ENCODE assay signal across 8 mouse cellular contexts in genomic region chr6:47877058-47877457, GRCm38 (mm10). TPM values are rescaled to one million over a fixed set of nuclear protein-coding genes. Genes with fewer than 3 reads are reported as not detected.
DNase-seq lines count a peak whose midpoint lies in the region; ATAC-seq and TF ChIP-seq lines count a peak whose summit lies in the region.

TSS of gene Zfp282 (plus strand) at chr6:47877204.

- no peak for DNase-seq in cerebellum, adult 2 months
- DNase-seq in cerebellum, adult 11 months: no peak
- DNase-seq in spleen, adult 2 months (ENCODE audit: low read depth in 1 of 2, low spot score in 2 of 2): no peak
- no peak for DNase-seq in spleen, postnatal 10 days (ENCODE audit: low spot score in 2 of 2)
- DNase-seq in cerebellum, adult 18-20 months: no peak
- DNase-seq in cerebellum, postnatal 25 days: no peak

- peaks cover 3% of the 10 kb centered on the region for H3K36me3 ChIP-seq in spleen, adult 2 months (ENCODE audit: control insufficient read depth, insufficient read depth, low read length)
- H3K36me3 ChIP-seq in intestine, postnatal 0 days (ENCODE audit: control insufficient read depth, insufficient read depth): 0 out of 2 replicates have a peak, but pooled peaks cover 19% of the 10 kb centered on the region
- H3K36me3 ChIP-seq in midbrain, embryonic 15.5 days (replicated peaks): peaks cover 15% of the 10 kb centered on the region

- H3K4me1 ChIP-seq in cerebellum, adult 2 months (ENCODE audit: control insufficient read depth, insufficient read depth, low read length): peaks cover 11% of the 10 kb centered on the region
- H3K4me1 ChIP-seq in spleen, adult 2 months (ENCODE audit: control insufficient read depth, insufficient read depth, insufficient read length): peaks cover 9% of the 10 kb centered on the region; the same call in 1 of the 2 replicates
- peaks cover 8% of the 10 kb centered on the region; the same call in 1 of the 2 replicates for H3K4me1 ChIP-seq in intestine, postnatal 0 days (replicated peaks; ENCODE audit: control insufficient read depth, insufficient read depth, low read length)
- H3K4me1 ChIP-seq in midbrain, embryonic 15.5 days: peaks cover 18% of the 10 kb centered on the region

- H3K27me3 ChIP-seq in cerebellum, adult 2 months (ENCODE audit: control insufficient read depth, insufficient read depth, low read length): no peaks in the 10 kb centered on the region
- H3K27me3 ChIP-seq in spleen, adult 2 months (ENCODE audit: control insufficient read depth, insufficient read depth, low read length): no peaks in the 10 kb centered on the region
- no peaks in the 10 kb centered on the region for H3K27me3 ChIP-seq in intestine, postnatal 0 days (replicated peaks; ENCODE audit: control insufficient read depth, insufficient read depth, low read length)
- no peaks in the 10 kb centered on the region for H3K27me3 ChIP-seq in midbrain, embryonic 15.5 days (replicated peaks)

- ATAC-seq in intestine, postnatal 0 days: no peak
- no peak for ATAC-seq in midbrain, embryonic 15.5 days (replicated peaks)

- peak within 1 kb of the TSS; percentile 81 for H3K4me2 ChIP-seq in intestine, postnatal 0 days (replicated peaks; ENCODE audit: low read depth)
- peak within 1 kb of the TSS; percentile 61 for H3K4me2 ChIP-seq in midbrain, embryonic 15.5 days

- H3K9ac ChIP-seq in intestine, postnatal 0 days (ENCODE audit: low read depth, low read length): peak within 1 kb of the TSS; percentile 89
- H3K9ac ChIP-seq in midbrain, embryonic 15.5 days: peak within 1 kb of the TSS; percentile 98

- no peak for TF ChIP-seq POLR2A in cerebellum, adult 2 months (IDR thresholded peaks at IDR 0.05; ENCODE audit: borderline replicate concordance, insufficient read depth, low read length)
- TF ChIP-seq POLR2A in spleen, adult 2 months (IDR thresholded peaks at IDR 0.05; ENCODE audit: low read depth, low read length): no peak

- H3K4me3 ChIP-seq in cerebellum, adult 2 months (replicated peaks; ENCODE audit: insufficient read depth, low read depth, low read length): peak within 1 kb of the TSS; percentile 66
- H3K4me3 ChIP-seq in spleen, adult 2 months (ENCODE audit: extremely low read depth, insufficient read depth, insufficient read length): peak within 1 kb of the TSS; percentile 75
- H3K4me3 ChIP-seq in intestine, postnatal 0 days (ENCODE audit: low read depth, low read length): peak within 1 kb of the TSS; percentile 93
- H3K4me3 ChIP-seq in midbrain, embryonic 15.5 days: peak within 1 kb of the TSS; percentile 97

- no peaks in the 10 kb centered on the region for H3K9me3 ChIP-seq in intestine, postnatal 0 days (ENCODE audit: control insufficient read depth)
- no peaks in the 10 kb centered on the region for H3K9me3 ChIP-seq in midbrain, embryonic 15.5 days

- 7% methylated on average over 9 of the region's 9 CpGs for WGBS in cerebellum, adult 2 months
- WGBS in spleen, adult 2 months: 4% methylated on average over 9 of the region's 9 CpGs
- WGBS in intestine, postnatal 0 days: 5% methylated on average over 9 of the region's 9 CpGs
- 6% methylated on average over 9 of the region's 9 CpGs for WGBS in midbrain, embryonic 15.5 days

- TF ChIP-seq CTCF in cerebellum, adult 2 months (IDR thresholded peaks at IDR 0.05; ENCODE audit: borderline replicate concordance, insufficient read depth, low read depth, low read length): no peak
- TF ChIP-seq CTCF in spleen, adult 2 months (IDR thresholded peaks at IDR 0.05; ENCODE audit: extremely low read depth, insufficient read depth, insufficient read length, insufficient replicate concordance): no peak
- no peak for TF ChIP-seq CTCF in intestine, postnatal 0 days (IDR thresholded peaks at IDR 0.05; ENCODE audit: low read depth)

- H3K27ac ChIP-seq in cerebellum, adult 2 months (ENCODE audit: insufficient read depth, low read length): peak within 1 kb of the TSS; percentile 87
- H3K27ac ChIP-seq in spleen, adult 2 months (ENCODE audit: insufficient read depth, low read length): peak within 1 kb of the TSS; percentile 77
- H3K27ac ChIP-seq in intestine, postnatal 0 days (ENCODE audit: low read depth, low read length): peak within 1 kb of the TSS; percentile 95
- peak within 1 kb of the TSS; percentile 98 for H3K27ac ChIP-seq in midbrain, embryonic 15.5 days

RNA-seq across cellular contexts. Expression of gene Zfp282, which starts in this region (rescaled TPM):
- polyA plus RNA-seq in cerebellum, adult 2 months (2012; rRNA removed): 14.0 and 16.6 TPM in 2 replicates
- polyA plus RNA-seq in spleen, adult 2 months (2012; rRNA removed): 6.3 and 7.3 TPM in 2 replicates
- polyA plus RNA-seq in intestine, postnatal 0 days (2015; fragmentation: Nextera tagmentation; extraction: Ambion mirVana): 5.3 TPM in 2 replicates
- 27.5 and 27.8 TPM in 2 replicates for polyA plus RNA-seq in midbrain, embryonic 15.5 days (2015; fragmentation: Nextera tagmentation; extraction: Ambion mirVana)
